15 mouse cellular contexts compared by ENCODE assay signal in genomic region chr13:95196106-95196705, GRCm38 (mm10). TPM values are rescaled to one million over a fixed set of nuclear protein-coding genes. Genes with fewer than 3 reads are reported as not detected.
DNase-seq lines count a peak whose midpoint lies in the region; ATAC-seq and TF ChIP-seq lines count a peak whose summit lies in the region.
"Had no signal": no experiment of that assay in that cellular context is flagged by ENCODE, and none has a peak within 500 bp of the region (broad histone marks: within the 10 kb centered on the region; RNA-seq: fewer than 3 reads in every experiment).

No protein-coding gene starts in this region.

- TF ChIP-seq CTCF in gastrocnemius, adult 2 months (IDR thresholded peaks at IDR 0.05): no peak

- no peaks in the 10 kb centered on the region for H3K36me3 ChIP-seq in forebrain, embryonic 16.5 days (ENCODE audit: control insufficient read depth, insufficient read depth)
- H3K36me3 ChIP-seq in midbrain, embryonic 13.5 days: no peaks in the 10 kb centered on the region
- no peaks in the 10 kb centered on the region for H3K36me3 ChIP-seq in liver, embryonic 12.5 days

- WGBS in forebrain, embryonic 16.5 days: 56% methylated on average over 7 of the region's 7 CpGs
- WGBS in midbrain, embryonic 13.5 days: 46% methylated on average over 7 of the region's 7 CpGs
- WGBS in liver, embryonic 12.5 days (ENCODE audit: insufficient replicate concordance): 65% methylated on average over 7 of the region's 7 CpGs

- H3K27ac ChIP-seq in gastrocnemius, adult 2 months: peak overlapping the region; percentile 38; the same call in 1 of the 2 replicates
- H3K27ac ChIP-seq in forebrain, embryonic 16.5 days (ENCODE audit: low read length): no peak overlapping the region
- no peak overlapping the region for H3K27ac ChIP-seq in midbrain, embryonic 13.5 days
- H3K27ac ChIP-seq in liver, embryonic 12.5 days: no peak overlapping the region
- H3K27ac ChIP-seq: kidney, postnatal 0 days; macrophage had no signal

- intact Hi-C loops in gastrocnemius, adult 2 months (cut with DNase I): no loop called here
- intact Hi-C loops in gastrocnemius, postnatal 14 days (cut with DNase I; ENCODE audit: low total_unique reads): no loop called here

- H3K27me3 ChIP-seq in forebrain, embryonic 16.5 days (replicated peaks; ENCODE audit: control insufficient read depth, insufficient read depth, low read length): no peaks in the 10 kb centered on the region
- H3K27me3 ChIP-seq in midbrain, embryonic 13.5 days: no peaks in the 10 kb centered on the region
- H3K27me3 ChIP-seq in liver, embryonic 12.5 days (replicated peaks): no peaks in the 10 kb centered on the region

- H3K9ac ChIP-seq in forebrain, embryonic 16.5 days (replicated peaks; ENCODE audit: low read depth, low read length): no peak overlapping the region
- H3K9ac ChIP-seq in midbrain, embryonic 13.5 days (replicated peaks): no peak overlapping the region
- no peak overlapping the region for H3K9ac ChIP-seq in liver, embryonic 12.5 days

- peak; percentile 67 for ATAC-seq in forebrain, embryonic 16.5 days
- peak; percentile 83; the same call in 1 of the 2 replicates for ATAC-seq in midbrain, embryonic 13.5 days
- no peak for ATAC-seq in liver, embryonic 12.5 days

- H3K4me3 ChIP-seq in gastrocnemius, adult 2 months: no peak overlapping the region
- no peak overlapping the region for H3K4me3 ChIP-seq in forebrain, embryonic 16.5 days (replicated peaks; ENCODE audit: low read length)
- no peak overlapping the region for H3K4me3 ChIP-seq in midbrain, embryonic 13.5 days (replicated peaks)
- no peak overlapping the region for H3K4me3 ChIP-seq in liver, embryonic 12.5 days
- H3K4me3 ChIP-seq: myocyte had no signal

- peaks cover 6% of the 10 kb centered on the region; the same call in 1 of the 2 replicates for H3K4me1 ChIP-seq in forebrain, embryonic 16.5 days (replicated peaks; ENCODE audit: control insufficient read depth, insufficient read depth, low read length)
- peaks cover 12% of the 10 kb centered on the region for H3K4me1 ChIP-seq in midbrain, embryonic 13.5 days (replicated peaks)
- no peaks in the 10 kb centered on the region for H3K4me1 ChIP-seq in liver, embryonic 12.5 days

- H3K4me2 ChIP-seq in forebrain, embryonic 16.5 days (ENCODE audit: low read length): no peak overlapping the region
- H3K4me2 ChIP-seq in midbrain, embryonic 13.5 days (replicated peaks): no peak overlapping the region
- no peak overlapping the region for H3K4me2 ChIP-seq in liver, embryonic 12.5 days

- H3K9me3 ChIP-seq in forebrain, embryonic 16.5 days (ENCODE audit: control insufficient read depth, low read length): no peaks in the 10 kb centered on the region
- no peaks in the 10 kb centered on the region for H3K9me3 ChIP-seq in midbrain, embryonic 13.5 days
- no peaks in the 10 kb centered on the region for H3K9me3 ChIP-seq in liver, embryonic 12.5 days (replicated peaks)

- DNase-seq in gastrocnemius, adult 2 months: no peak
- no peak for DNase-seq in gastrocnemius, postnatal 14 days
- DNase-seq in NIH3T3 (ENCODE audit: low read depth): peak; percentile 31
- DNase-seq in urinary bladder, postnatal 36 days (ENCODE audit: low spot score in 2 of 2): no peak
- DNase-seq: cerebellum, adult 2 months; heart, postnatal 10 days; liver; lung, adult 2 months; right cerebral cortex, postnatal 4 days had no signal

RNA-seq across cellular contexts. Expression of gene Pde8b, which starts 53.9 kb away (rescaled TPM):
- 1 to 10 TPM; 2.0 to 3.3 TPM for total RNA-seq in gastrocnemius, adult 2 months (2021)
- 1 to 10 TPM; 3.9 to 5.1 TPM for total RNA-seq in gastrocnemius, postnatal 14 days (2021)
- 4.4 and 6.8 TPM in 2 replicates for polyA plus RNA-seq in forebrain, embryonic 16.5 days (2015; fragmentation: Nextera tagmentation; extraction: Ambion mirVana)
- polyA plus RNA-seq in midbrain, embryonic 13.5 days (2015; fragmentation: Nextera tagmentation; extraction: Ambion mirVana): 4.0 and 4.1 TPM in 2 replicates
- polyA plus RNA-seq in liver, embryonic 12.5 days (2016; fragmentation: Nextera tagmentation; extraction: Ambion mirVana): 0.52 and 0.66 TPM in 2 replicates
